Mouse (Mus musculus): ENCODE measurements around the gene Tcam1. TPM values are rescaled to one million over a fixed set of nuclear protein-coding genes. Genes with fewer than 3 reads are reported as not detected.

Tcam1 gene
- polyA plus RNA-seq, 1 experiment, result 0.11 TPM

GRCm38 (mm10) chr11:106273311-106273684 is 3.2 kb upstream of the Tcam1 start:
- Histone ChIP-seq H3K4me1 (ENCODE audit: control insufficient read depth, insufficient read depth, insufficient read length) (peaks cover 24% of the 10 kb centered on the region; the same call in 1 of the 2 replicates), H3K27ac (ENCODE audit: insufficient read depth, low read length) (peak overlapping the region; percentile 68), H3K27me3 (ENCODE audit: control insufficient read depth, insufficient read depth, low read length) (no peaks in the 10 kb centered on the region), H3K4me3 (ENCODE audit: extremely low read depth, insufficient read depth, insufficient read length) (peak overlapping the region; percentile 60), H3K36me3 (ENCODE audit: control insufficient read depth, insufficient read depth, low read length) (no peaks in the 10 kb centered on the region)
- TF ChIP-seq POLR2A (IDR thresholded peaks at IDR 0.05; ENCODE audit: low read depth, low read length), result no peak
- no peak for TF ChIP-seq CTCF (IDR thresholded peaks at IDR 0.05; ENCODE audit: extremely low read depth, insufficient read depth, insufficient read length, insufficient replicate concordance)
- no peak for DNase-seq (ENCODE audit: low read depth in 1 of 2, low spot score in 2 of 2)
- WGBS, result 18% methylated on average over 16 of the region's 16 CpGs

GRCm38 (mm10) chr11:106273811-106274210 is 2.7 kb upstream of the Tcam1 start:
- no peaks in the 10 kb centered on the region for H3K27me3 ChIP-seq (ENCODE audit: control insufficient read depth, insufficient read depth, low read length)
- no peaks in the 10 kb centered on the region for H3K36me3 ChIP-seq (ENCODE audit: control insufficient read depth, insufficient read depth, low read length)
- no peak overlapping the region for H3K4me3 ChIP-seq (ENCODE audit: extremely low read depth, insufficient read depth, insufficient read length)
- H3K4me1 ChIP-seq (ENCODE audit: control insufficient read depth, insufficient read depth, insufficient read length), result peaks cover 23% of the 10 kb centered on the region; the same call in 1 of the 2 replicates
- TF ChIP-seq CTCF (IDR thresholded peaks at IDR 0.05; ENCODE audit: extremely low read depth, insufficient read depth, insufficient read length, insufficient replicate concordance) (no peak), POLR2A (IDR thresholded peaks at IDR 0.05; ENCODE audit: low read depth, low read length) (no peak)
- H3K27ac ChIP-seq (ENCODE audit: insufficient read depth, low read length), result no peak overlapping the region
- no peak for DNase-seq (ENCODE audit: low read depth in 1 of 2, low spot score in 2 of 2)
- 93% methylated on average over 6 of the region's 6 CpGs for WGBS

GRCm38 (mm10) chr11:106274374-106274773 is 2.1 kb upstream of the Tcam1 start:
- Histone ChIP-seq H3K27me3 (ENCODE audit: control insufficient read depth, insufficient read depth, low read length) (no peaks in the 10 kb centered on the region), H3K36me3 (ENCODE audit: control insufficient read depth, insufficient read depth, low read length) (no peaks in the 10 kb centered on the region), H3K4me1 (ENCODE audit: control insufficient read depth, insufficient read depth, insufficient read length) (peaks cover 18% of the 10 kb centered on the region; the same call in 1 of the 2 replicates), H3K4me3 (ENCODE audit: extremely low read depth, insufficient read depth, insufficient read length) (no peak overlapping the region), H3K27ac (ENCODE audit: insufficient read depth, low read length) (no peak overlapping the region)
- no peak for DNase-seq (ENCODE audit: low read depth in 1 of 2, low spot score in 2 of 2)
- TF ChIP-seq CTCF (IDR thresholded peaks at IDR 0.05; ENCODE audit: extremely low read depth, insufficient read depth, insufficient read length, insufficient replicate concordance) (no peak), POLR2A (IDR thresholded peaks at IDR 0.05; ENCODE audit: low read depth, low read length) (no peak)
- 88% methylated on average over 1 of the region's 1 CpGs for WGBS

- no peaks in the 10 kb centered on the region for H3K36me3 ChIP-seq (ENCODE audit: control insufficient read depth, insufficient read depth, low read length)
- no peak for DNase-seq (ENCODE audit: low read depth in 1 of 2, low spot score in 2 of 2)
- no peaks in the 10 kb centered on the region for H3K27me3 ChIP-seq (ENCODE audit: control insufficient read depth, insufficient read depth, low read length)
- peaks cover 18% of the 10 kb centered on the region; the same call in 1 of the 2 replicates for H3K4me1 ChIP-seq (ENCODE audit: control insufficient read depth, insufficient read depth, insufficient read length)
- no peak overlapping the region for H3K27ac ChIP-seq (ENCODE audit: insufficient read depth, low read length)
- H3K4me3 ChIP-seq (ENCODE audit: extremely low read depth, insufficient read depth, insufficient read length), result no peak overlapping the region
- 81% methylated on average over 7 of the region's 7 CpGs for WGBS
- TF ChIP-seq POLR2A (IDR thresholded peaks at IDR 0.05; ENCODE audit: low read depth, low read length) (no peak), CTCF (IDR thresholded peaks at IDR 0.05; ENCODE audit: extremely low read depth, insufficient read depth, insufficient read length, insufficient replicate concordance) (no peak)
Observed at GRCm38 (mm10) chr11:106274971-106275411, 1.5 kb upstream of the Tcam1 start.

GRCm38 (mm10) chr11:106282452-106282851 is 6.0 kb downstream of the Tcam1 start:
- Histone ChIP-seq H3K4me3 (ENCODE audit: extremely low read depth, insufficient read depth, insufficient read length) (no peak overlapping the region), H3K27me3 (ENCODE audit: control insufficient read depth, insufficient read depth, low read length) (no peaks in the 10 kb centered on the region), H3K27ac (ENCODE audit: insufficient read depth, low read length) (no peak overlapping the region), H3K36me3 (ENCODE audit: control insufficient read depth, insufficient read depth, low read length) (no peaks in the 10 kb centered on the region), H3K4me1 (ENCODE audit: control insufficient read depth, insufficient read depth, insufficient read length) (no peaks in the 10 kb centered on the region)
- TF ChIP-seq POLR2A (IDR thresholded peaks at IDR 0.05; ENCODE audit: low read depth, low read length) (no peak), CTCF (IDR thresholded peaks at IDR 0.05; ENCODE audit: extremely low read depth, insufficient read depth, insufficient read length, insufficient replicate concordance) (no peak)
- DNase-seq (ENCODE audit: low read depth in 1 of 2, low spot score in 2 of 2), result no peak
- WGBS, result 85% methylated on average over 6 of the region's 6 CpGs

- H3K27ac ChIP-seq (ENCODE audit: insufficient read depth, low read length), result no peak overlapping the region
- TF ChIP-seq POLR2A (IDR thresholded peaks at IDR 0.05; ENCODE audit: low read depth, low read length) (no peak), CTCF (IDR thresholded peaks at IDR 0.05; ENCODE audit: extremely low read depth, insufficient read depth, insufficient read length, insufficient replicate concordance) (no peak)
- H3K4me1 ChIP-seq (ENCODE audit: control insufficient read depth, insufficient read depth, insufficient read length), result no peaks in the 10 kb centered on the region
- H3K4me3 ChIP-seq (ENCODE audit: extremely low read depth, insufficient read depth, insufficient read length), result no peak overlapping the region
- no peaks in the 10 kb centered on the region for H3K27me3 ChIP-seq (ENCODE audit: control insufficient read depth, insufficient read depth, low read length)
- WGBS, result 84% methylated on average over 4 of the region's 4 CpGs
- no peaks in the 10 kb centered on the region for H3K36me3 ChIP-seq (ENCODE audit: control insufficient read depth, insufficient read depth, low read length)
- no peak for DNase-seq (ENCODE audit: low read depth in 1 of 2, low spot score in 2 of 2)
Observed at GRCm38 (mm10) chr11:106283371-106283770, 6.9 kb downstream of the Tcam1 start.

- 87% methylated on average over 8 of the region's 8 CpGs for WGBS
- H3K36me3 ChIP-seq (ENCODE audit: control insufficient read depth, insufficient read depth, low read length), result no peaks in the 10 kb centered on the region
- H3K4me3 ChIP-seq (ENCODE audit: extremely low read depth, insufficient read depth, insufficient read length), result no peak overlapping the region
- no peak for DNase-seq (ENCODE audit: low read depth in 1 of 2, low spot score in 2 of 2)
- no peaks in the 10 kb centered on the region for H3K4me1 ChIP-seq (ENCODE audit: control insufficient read depth, insufficient read depth, insufficient read length)
- H3K27ac ChIP-seq (ENCODE audit: insufficient read depth, low read length), result no peak overlapping the region
- no peaks in the 10 kb centered on the region for H3K27me3 ChIP-seq (ENCODE audit: control insufficient read depth, insufficient read depth, low read length)
- TF ChIP-seq CTCF (IDR thresholded peaks at IDR 0.05; ENCODE audit: extremely low read depth, insufficient read depth, insufficient read length, insufficient replicate concordance) (no peak), POLR2A (IDR thresholded peaks at IDR 0.05; ENCODE audit: low read depth, low read length) (no peak)
Observed at GRCm38 (mm10) chr11:106284126-106284525, 7.7 kb downstream of the Tcam1 start.

Measured in spleen, adult 2 months (tissue).